Mouse (Mus musculus) spleen, postnatal 10 days (tissue): ENCODE results near the gene Oard1.

Experiments
- DNase-seq, 2 experiments: peaks; one replicate each; pipeline ENCODE4 v3.0.0; 2021 to 2022; ENCODE audit warnings: low spot score in 2 of 2

Gene Oard1

GRCm38 (mm10) chr17:48409380-48410298 is at the start of gene Oard1, which contains the start of gene Nfya:
Oard1 (plus strand) TSS chr17:48410014.
Nfya (minus strand) TSS chr17:48409906.
- DNase-seq = peak; percentile 100

- no peak for DNase-seq
Measured at GRCm38 (mm10) chr17:48360462-48360861, 49.4 kb upstream of the Oard1 start.

GRCm38 (mm10) chr17:48362346-48362745 is 47.5 kb upstream of the Oard1 start:
- DNase-seq = no peak

- DNase-seq = no peak
Measured at GRCm38 (mm10) chr17:48362966-48363365, 46.8 kb upstream of the Oard1 start.

GRCm38 (mm10) chr17:48363421-48363965 is 46.3 kb upstream of the Oard1 start:
- no peak for DNase-seq

GRCm38 (mm10) chr17:48365511-48366155 is 44.2 kb upstream of the Oard1 start:
- DNase-seq = no peak

GRCm38 (mm10) chr17:48366806-48367205 is 43.0 kb upstream of the Oard1 start:
- DNase-seq = no peak

- no peak for DNase-seq
Measured at GRCm38 (mm10) chr17:48371621-48372020, 38.2 kb upstream of the Oard1 start.

GRCm38 (mm10) chr17:48372987-48373386 is 36.8 kb upstream of the Oard1 start:
- DNase-seq = no peak

- DNase-seq = no peak
Measured at GRCm38 (mm10) chr17:48376102-48376501, 33.7 kb upstream of the Oard1 start.

- DNase-seq = no peak
Measured at GRCm38 (mm10) chr17:48379050-48379449, 30.8 kb upstream of the Oard1 start.

- no peak for DNase-seq
Measured at GRCm38 (mm10) chr17:48385786-48386461, 23.9 kb upstream of the Oard1 start.

GRCm38 (mm10) chr17:48388666-48389065 is 21.1 kb upstream of the Oard1 start:
- DNase-seq = no peak

- DNase-seq = no peak
Measured at GRCm38 (mm10) chr17:48389442-48389841, 20.4 kb upstream of the Oard1 start.

- no peak for DNase-seq
Measured at GRCm38 (mm10) chr17:48391446-48391845, 18.4 kb upstream of the Oard1 start.

GRCm38 (mm10) chr17:48392616-48393015 is 17.2 kb upstream of the Oard1 start:
- DNase-seq = no peak

GRCm38 (mm10) chr17:48401710-48402109 is 8.1 kb upstream of the Oard1 start:
- DNase-seq = no peak

GRCm38 (mm10) chr17:48402751-48403150 is 7.1 kb upstream of the Oard1 start:
- DNase-seq = no peak

- DNase-seq = no peak
Measured at GRCm38 (mm10) chr17:48403848-48404247, 6.0 kb upstream of the Oard1 start.

GRCm38 (mm10) chr17:48404706-48405105 is 5.1 kb upstream of the Oard1 start:
- no peak for DNase-seq

- DNase-seq = peak in 1 of 2 experiments; percentile 41
Measured at GRCm38 (mm10) chr17:48407154-48407553, 2.7 kb upstream of the Oard1 start.

- no peak for DNase-seq
Measured at GRCm38 (mm10) chr17:48407910-48408525, 1.8 kb upstream of the Oard1 start.
